Mouse (Mus musculus) embryonic facial prominence, embryonic 12.5 days (tissue): Measurements from ENCODE around the gene Hspb11. TPM values are rescaled to one million over a fixed set of nuclear protein-coding genes. Genes with fewer than 3 reads are reported as not detected.

Experiments used
- ATAC-seq: fragments of 200-750 bp; cut with Nextera tagmentation; 2 replicates; pipeline ENCODE4 v1.8.0; 2017; ENCODE audit not compliant: insufficient number of reproducible peaks, insufficient read depth, low FRiP score, low TSS enrichment
- H3K27ac ChIP-seq: fragments of 300-500 bp; sonication (generic); 2 replicates; pipeline ENCODE4 v1.5.1; 2016; ENCODE audit warnings: mild to moderate bottlenecking
- H3K27me3 ChIP-seq: fragments of 300-500 bp; sonication (generic); 2 replicates; pipeline ENCODE4 v1.6.1; 2016; ENCODE audit warnings: mild to moderate bottlenecking, moderate library complexity
- H3K36me3 ChIP-seq: fragments of 300-500 bp; sonication (generic); 2 replicates; pipeline ENCODE4 v1.6.1; 2016; ENCODE audit warnings: mild to moderate bottlenecking
- H3K4me1 ChIP-seq: fragments of 300-500 bp; sonication (generic); 2 replicates; pipeline ENCODE4 v1.6.1; 2016
- H3K4me2 ChIP-seq: fragments of 300-500 bp; sonication (generic); replicated peaks from 2 replicates; pipeline ENCODE4 v1.6.1; 2016; ENCODE audit warnings: mild to moderate bottlenecking, moderate library complexity
- H3K4me3 ChIP-seq: fragments of 300-500 bp; sonication (generic); 2 replicates; pipeline ENCODE4 v1.5.1; 2016; ENCODE audit warnings: mild to moderate bottlenecking
- H3K9ac ChIP-seq: fragments of 300-500 bp; sonication (generic); 2 replicates; pipeline ENCODE4 v1.6.1; 2016; ENCODE audit warnings: mild to moderate bottlenecking, moderate library complexity
- H3K9me3 ChIP-seq: fragments of 300-500 bp; sonication (generic); 2 replicates; pipeline ENCODE4 v1.6.1; 2016; ENCODE audit warnings: mild to moderate bottlenecking, moderate library complexity
- WGBS: fragments of 180-500 bp; shearing (Covaris S2); methylation state at CpG from one replicate; pipeline ENCODE4 v1.1.7; 2016; 5-methylcytosine and 5-hydroxymethylcytosine counted together
- polyA plus RNA-seq: library from polyadenylated mRNA; unstranded; fragments of >200 nt; fragmentation: Nextera tagmentation; extraction: Ambion mirVana; gene quantifications from 2 replicates; pipeline ENCODE4 v1.2.1, GENCODE M21; 2016

The Hspb11 gene
- polyA plus RNA-seq, 1 experiment from 2014 or later, result 38.4 TPM

DNA sequence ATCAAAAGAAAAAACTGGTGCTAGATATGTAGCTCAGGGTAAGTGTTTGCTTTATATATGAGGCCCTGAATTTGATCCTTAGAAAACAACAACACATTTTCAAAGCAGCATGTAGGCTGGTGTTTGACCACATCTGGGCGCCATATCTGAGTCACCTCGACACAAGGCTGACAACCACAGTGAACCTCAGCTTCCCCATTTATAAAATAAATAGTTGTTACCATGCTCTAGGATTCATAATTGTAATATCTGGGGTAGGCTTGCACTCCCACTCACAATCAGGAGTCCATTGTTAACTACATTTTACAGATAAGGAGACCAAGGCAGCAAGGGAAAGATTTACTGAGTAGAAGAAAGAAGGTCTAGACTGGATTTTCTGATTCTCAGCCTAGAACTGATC, 27.1 kb upstream of the Hspb11 start:
- ATAC-seq, result no peak
- Histone ChIP-seq H3K4me2 (no peak overlapping the region), H3K27ac (no peak overlapping the region), H3K9ac (no peak overlapping the region), H3K4me1 (no peaks in the 10 kb centered on the region), H3K9me3 (no peaks in the 10 kb centered on the region), H3K36me3 (0 out of 2 replicates have a peak, but pooled peaks cover 3% of the 10 kb centered on the region), H3K27me3 (no peaks in the 10 kb centered on the region), H3K4me3 (no peak overlapping the region)
- 82% methylated on average over 2 of the region's 2 CpGs for WGBS

DNA sequence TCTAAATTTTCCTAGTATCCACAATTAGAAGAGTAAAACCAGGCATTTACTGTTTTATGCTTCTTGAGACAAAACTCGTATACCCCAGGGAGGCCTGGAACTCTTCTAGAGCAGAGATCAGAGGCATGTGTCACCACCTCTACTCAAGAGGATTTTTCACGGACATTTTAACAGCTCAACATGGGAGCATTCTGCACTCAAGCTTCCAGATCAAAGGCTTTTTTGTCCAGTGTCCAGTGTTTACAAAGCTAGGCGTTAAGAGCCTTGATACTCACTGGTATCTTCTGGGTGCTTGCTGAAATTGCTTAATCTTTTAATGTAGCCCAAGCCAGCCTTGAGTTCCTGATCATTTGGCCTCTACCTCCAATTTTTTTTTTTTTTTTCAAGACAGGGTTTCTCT, 21.2 kb upstream of the Hspb11 start:
- Histone ChIP-seq H3K27ac (no peak overlapping the region), H3K4me1 (no peaks in the 10 kb centered on the region), H3K9ac (no peak overlapping the region), H3K4me3 (no peak overlapping the region), H3K36me3 (peaks cover 42% of the 10 kb centered on the region), H3K4me2 (no peak overlapping the region), H3K9me3 (no peaks in the 10 kb centered on the region), H3K27me3 (no peaks in the 10 kb centered on the region)
- ATAC-seq, result no peak
- WGBS, result 61% methylated on average over 3 of the region's 3 CpGs

DNA sequence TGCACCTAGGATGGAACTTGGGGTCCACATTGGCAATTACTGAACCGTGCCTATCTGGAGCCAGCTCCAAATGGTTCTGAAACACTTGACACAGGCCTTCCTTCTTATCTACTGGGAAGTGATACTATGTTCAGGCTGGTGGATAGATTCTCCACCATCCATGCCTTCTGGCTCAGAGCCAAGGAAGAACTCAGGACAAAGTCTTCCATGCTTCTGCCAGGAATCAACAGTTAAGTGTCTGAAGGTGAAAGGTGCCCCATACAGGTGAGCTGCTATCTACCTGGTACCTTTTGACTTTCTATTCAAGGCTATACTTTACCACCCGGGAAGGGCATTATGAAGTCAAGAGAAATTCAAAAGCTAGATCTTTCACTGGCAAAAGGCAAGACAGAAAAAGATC, 15.1 kb upstream of the Hspb11 start:
- no peak overlapping the region for H3K4me3 ChIP-seq
- 93% methylated on average over 2 of the region's 2 CpGs for WGBS
- H3K27me3 ChIP-seq, result no peaks in the 10 kb centered on the region
- H3K27ac ChIP-seq, result no peak overlapping the region
- no peaks in the 10 kb centered on the region for H3K4me1 ChIP-seq
- no peak for ATAC-seq
- H3K4me2 ChIP-seq, result no peak overlapping the region
- no peaks in the 10 kb centered on the region for H3K9me3 ChIP-seq
- H3K36me3 ChIP-seq, result peaks cover 82% of the 10 kb centered on the region
- no peak overlapping the region for H3K9ac ChIP-seq

DNA sequence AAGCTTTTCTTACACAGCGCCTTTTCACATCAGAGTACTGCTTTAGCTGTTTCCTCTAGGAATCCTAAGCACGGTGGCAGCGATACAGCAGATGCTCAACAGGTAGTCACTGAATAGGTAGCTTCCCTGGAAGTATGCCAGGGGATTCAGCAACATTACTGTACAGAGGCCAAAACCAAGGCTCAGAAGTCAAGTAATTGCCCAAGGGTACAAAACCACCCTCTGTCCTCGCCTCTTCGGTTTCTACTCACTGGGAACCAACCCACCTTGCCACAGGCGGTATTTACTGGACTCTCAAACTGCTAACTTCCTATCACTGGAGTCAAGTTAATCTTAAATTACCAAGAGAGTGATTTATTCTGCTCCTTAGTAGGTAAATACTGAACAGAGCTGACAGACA, 13.2 kb upstream of the Hspb11 start:
- ATAC-seq, result no peak
- Histone ChIP-seq H3K9me3 (no peaks in the 10 kb centered on the region), H3K9ac (no peak overlapping the region), H3K4me1 (peaks cover under 1% of the 10 kb centered on the region; the same call in 1 of the 2 replicates), H3K27ac (no peak overlapping the region), H3K36me3 (peaks cover 72% of the 10 kb centered on the region), H3K4me3 (no peak overlapping the region), H3K4me2 (no peak overlapping the region), H3K27me3 (no peaks in the 10 kb centered on the region)
- WGBS, result 95% methylated on average over 6 of the region's 6 CpGs

DNA sequence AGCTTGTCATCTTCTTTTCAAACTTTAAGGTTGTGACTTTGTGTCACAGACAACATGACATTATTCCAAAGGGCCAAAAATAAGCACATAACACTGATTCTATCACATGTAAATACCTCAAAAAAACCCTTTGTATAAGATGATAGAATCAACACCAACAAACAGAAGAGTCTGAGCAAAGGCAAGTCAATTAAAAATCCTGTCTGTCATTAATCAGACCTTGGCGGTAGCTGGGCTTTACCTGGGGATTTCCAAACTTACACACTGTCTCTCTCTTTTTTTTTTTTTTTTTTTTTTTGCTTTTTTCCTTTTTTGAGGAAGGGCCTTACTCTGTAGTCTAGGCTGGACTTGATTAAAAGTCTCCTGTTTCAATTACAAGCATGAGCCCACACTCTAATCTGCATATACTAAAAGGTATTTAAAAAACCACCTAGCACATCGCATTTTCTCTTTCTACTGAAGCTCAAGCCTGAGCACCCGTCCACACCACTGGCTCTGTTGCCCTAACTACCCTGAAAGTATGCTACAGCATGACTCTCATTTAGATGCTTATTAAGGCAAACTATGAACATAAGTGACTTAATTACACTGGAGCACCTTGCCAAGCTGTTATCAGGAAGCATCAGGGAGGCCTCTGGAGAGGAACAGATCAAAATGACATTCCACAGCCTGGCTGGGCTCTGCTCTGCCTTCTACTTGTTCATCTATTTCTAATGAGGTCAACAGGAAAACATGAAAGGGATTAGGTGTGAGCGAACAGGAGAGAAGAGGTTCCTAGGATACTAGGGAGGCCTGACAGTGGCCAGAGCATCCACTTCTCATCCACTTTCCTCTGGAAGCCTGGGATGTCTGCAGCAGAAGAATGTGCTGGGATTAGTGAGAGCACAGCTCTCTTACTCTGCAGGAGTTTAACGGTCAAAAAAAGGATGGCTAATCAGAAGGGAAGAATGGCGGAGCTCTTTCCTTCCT, 9.7 kb upstream of the Hspb11 start:
- Histone ChIP-seq H3K9ac (no peak overlapping the region), H3K9me3 (no peaks in the 10 kb centered on the region), H3K4me3 (no peak overlapping the region), H3K4me2 (no peak overlapping the region), H3K4me1 (peaks cover 6% of the 10 kb centered on the region; the same call in 1 of the 2 replicates), H3K27ac (no peak overlapping the region), H3K36me3 (peaks cover 53% of the 10 kb centered on the region), H3K27me3 (no peaks in the 10 kb centered on the region)
- 76% methylated on average over 6 of the region's 6 CpGs for WGBS
- no peak for ATAC-seq

DNA sequence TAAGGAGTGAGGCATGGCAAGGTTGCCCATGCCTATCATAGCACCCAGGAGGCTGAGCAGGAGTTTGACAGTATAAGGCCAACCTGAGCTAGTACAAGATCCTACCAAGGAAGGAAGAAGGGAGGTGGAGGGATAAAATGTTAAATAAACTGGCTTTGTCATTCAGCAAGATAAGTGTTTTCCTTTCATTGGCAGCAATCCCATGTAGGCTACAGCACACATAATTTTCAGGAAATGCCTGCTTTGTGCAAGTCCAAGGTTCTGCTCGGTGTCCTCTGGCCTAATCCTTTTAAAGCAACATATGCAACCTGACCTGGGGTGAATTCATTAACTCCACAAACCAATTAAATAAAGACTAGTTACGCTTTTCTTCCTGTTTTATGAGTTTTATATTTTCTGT, 8.0 kb upstream of the Hspb11 start:
- Histone ChIP-seq H3K36me3 (peaks cover 38% of the 10 kb centered on the region), H3K4me3 (no peak overlapping the region), H3K9ac (no peak overlapping the region), H3K27me3 (no peaks in the 10 kb centered on the region), H3K4me2 (no peak overlapping the region), H3K9me3 (no peaks in the 10 kb centered on the region), H3K27ac (no peak overlapping the region), H3K4me1 (peaks cover 6% of the 10 kb centered on the region; the same call in 1 of the 2 replicates)
- WGBS, result 59% methylated on average over 2 of the region's 2 CpGs
- ATAC-seq, result no peak

DNA sequence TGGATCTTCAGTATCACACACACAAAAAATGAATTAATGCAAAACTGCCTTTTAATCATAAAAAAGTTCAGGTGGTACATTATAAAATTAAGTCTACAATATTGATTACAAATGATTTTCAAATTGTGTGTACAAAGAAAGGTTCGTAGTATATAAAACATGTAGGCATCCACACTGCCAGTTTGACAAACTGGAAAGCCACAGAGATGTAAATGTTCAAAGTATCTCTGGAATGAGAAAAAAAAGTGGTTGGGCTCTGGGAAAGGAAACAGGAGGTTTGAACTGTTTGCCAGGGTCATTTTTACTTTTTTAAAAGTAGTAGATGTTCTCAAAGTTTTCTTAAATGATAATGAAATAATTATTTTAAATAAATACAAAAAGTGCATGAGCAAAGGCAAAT, 7.4 kb upstream of the Hspb11 start:
- peaks cover 8% of the 10 kb centered on the region for H3K4me1 ChIP-seq
- peaks cover 31% of the 10 kb centered on the region for H3K36me3 ChIP-seq
- H3K4me3 ChIP-seq, result no peak overlapping the region
- ATAC-seq, result no peak
- no peaks in the 10 kb centered on the region for H3K9me3 ChIP-seq
- no peak overlapping the region for H3K9ac ChIP-seq
- H3K27me3 ChIP-seq, result no peaks in the 10 kb centered on the region
- no peak overlapping the region for H3K27ac ChIP-seq
- no peak overlapping the region for H3K4me2 ChIP-seq
- 73% methylated on average over 1 of the region's 1 CpGs for WGBS

DNA sequence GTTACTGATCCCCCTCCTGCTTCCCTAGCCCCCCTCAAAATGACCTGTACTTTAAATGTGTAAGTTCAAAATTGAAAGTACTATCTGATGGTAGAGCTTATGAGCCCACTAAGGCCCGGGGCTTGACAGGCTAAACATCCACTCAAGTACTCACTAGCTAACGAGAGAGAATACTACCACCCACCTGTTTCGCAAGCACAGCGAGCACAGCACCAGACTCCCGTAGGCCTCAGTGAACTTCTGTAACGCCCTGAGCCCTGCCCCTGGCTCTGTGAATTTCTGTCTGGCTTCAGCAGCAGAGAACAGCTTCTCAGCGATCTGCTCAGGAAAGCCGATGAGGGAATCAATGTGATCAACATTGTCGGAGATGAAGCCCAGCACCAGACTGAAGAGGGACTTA, 6.3 kb upstream of the Hspb11 start:
- ATAC-seq, result no peak
- H3K9ac ChIP-seq, result no peak overlapping the region
- H3K27ac ChIP-seq, result no peak overlapping the region
- H3K9me3 ChIP-seq, result no peaks in the 10 kb centered on the region
- peaks cover 20% of the 10 kb centered on the region for H3K36me3 ChIP-seq
- H3K4me3 ChIP-seq, result no peak overlapping the region
- no peak overlapping the region for H3K4me2 ChIP-seq
- 82% methylated on average over 9 of the region's 9 CpGs for WGBS
- no peaks in the 10 kb centered on the region for H3K27me3 ChIP-seq
- peaks cover 15% of the 10 kb centered on the region for H3K4me1 ChIP-seq

DNA sequence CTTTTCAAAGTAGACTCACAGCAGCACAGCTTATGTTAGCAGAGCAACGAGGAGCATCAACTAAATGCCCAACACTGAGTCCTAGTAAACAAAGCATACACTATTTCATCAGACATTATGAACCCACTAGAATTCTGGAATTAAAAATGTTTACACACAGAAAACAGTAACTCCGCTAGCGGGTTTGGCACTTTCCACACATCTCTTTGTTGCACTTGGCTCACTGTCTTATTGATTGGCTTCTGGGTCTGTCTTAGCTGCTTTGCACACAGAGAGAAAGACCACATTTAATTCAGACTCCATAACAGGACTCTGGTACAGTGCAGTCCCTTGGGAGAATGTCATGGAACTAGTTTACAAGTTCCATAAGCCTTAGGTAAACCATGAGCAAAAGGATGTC, 5.3 kb upstream of the Hspb11 start:
- Histone ChIP-seq H3K27ac (no peak overlapping the region), H3K36me3 (peaks cover 14% of the 10 kb centered on the region), H3K4me1 (peaks cover 15% of the 10 kb centered on the region), H3K4me2 (no peak overlapping the region), H3K4me3 (no peak overlapping the region), H3K9ac (no peak overlapping the region), H3K27me3 (no peaks in the 10 kb centered on the region), H3K9me3 (no peaks in the 10 kb centered on the region)
- ATAC-seq, result no peak
- 93% methylated on average over 3 of the region's 3 CpGs for WGBS

DNA sequence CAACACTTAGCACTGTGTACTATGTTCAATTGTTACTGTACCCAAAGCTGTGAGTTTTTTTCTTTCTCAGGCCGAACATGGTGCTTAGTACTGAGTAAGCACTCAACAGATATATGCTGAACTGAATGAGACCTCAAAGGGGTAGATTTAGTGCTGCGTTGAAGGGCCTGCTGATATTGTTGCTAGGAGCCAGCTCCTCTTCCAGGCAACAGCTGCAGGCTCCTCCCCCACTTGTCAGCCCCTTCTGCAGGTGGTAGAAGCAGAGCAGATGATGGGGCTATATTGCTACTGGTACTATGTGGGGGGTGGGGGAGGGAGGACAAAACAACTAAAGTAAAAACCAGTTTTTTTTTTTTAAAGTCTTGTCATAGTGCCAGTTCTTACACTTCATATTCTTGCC, 3.9 kb upstream of the Hspb11 start:
- no peak overlapping the region for H3K27ac ChIP-seq
- no peaks in the 10 kb centered on the region for H3K27me3 ChIP-seq
- H3K4me2 ChIP-seq, result no peak overlapping the region
- H3K4me3 ChIP-seq, result no peak overlapping the region
- H3K9me3 ChIP-seq, result no peaks in the 10 kb centered on the region
- H3K4me1 ChIP-seq, result peaks cover 15% of the 10 kb centered on the region
- H3K9ac ChIP-seq, result no peak overlapping the region
- ATAC-seq, result no peak
- H3K36me3 ChIP-seq, result peaks cover 9% of the 10 kb centered on the region; the same call in 1 of the 2 replicates
- WGBS, result 81% methylated on average over 2 of the region's 2 CpGs

DNA sequence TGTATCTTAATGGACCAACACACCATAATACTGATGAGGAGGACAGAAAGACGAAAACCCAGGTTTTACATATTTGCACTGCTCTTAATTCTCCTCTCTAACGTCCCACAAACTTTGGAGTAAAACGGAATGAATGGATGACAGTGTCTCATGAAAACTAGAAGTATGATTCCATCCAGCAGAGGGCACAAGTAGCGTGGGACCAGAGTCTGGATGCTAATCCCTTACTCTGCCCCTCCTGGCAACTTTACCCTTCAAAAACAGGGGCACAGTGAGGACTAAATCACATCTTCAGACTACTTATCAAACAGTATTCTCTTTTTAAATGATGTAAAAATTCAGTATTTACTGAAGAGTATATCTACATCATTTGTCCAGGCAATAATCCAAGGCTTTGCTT, 2.9 kb upstream of the Hspb11 start:
- Histone ChIP-seq H3K4me1 (peaks cover 11% of the 10 kb centered on the region), H3K27me3 (no peaks in the 10 kb centered on the region), H3K9ac (no peak overlapping the region), H3K4me2 (no peak overlapping the region), H3K27ac (no peak overlapping the region), H3K36me3 (0 out of 2 replicates have a peak, but pooled peaks cover 5% of the 10 kb centered on the region), H3K4me3 (no peak overlapping the region), H3K9me3 (no peaks in the 10 kb centered on the region)
- ATAC-seq, result no peak
- WGBS, result 24% methylated on average over 4 of the region's 4 CpGs

DNA sequence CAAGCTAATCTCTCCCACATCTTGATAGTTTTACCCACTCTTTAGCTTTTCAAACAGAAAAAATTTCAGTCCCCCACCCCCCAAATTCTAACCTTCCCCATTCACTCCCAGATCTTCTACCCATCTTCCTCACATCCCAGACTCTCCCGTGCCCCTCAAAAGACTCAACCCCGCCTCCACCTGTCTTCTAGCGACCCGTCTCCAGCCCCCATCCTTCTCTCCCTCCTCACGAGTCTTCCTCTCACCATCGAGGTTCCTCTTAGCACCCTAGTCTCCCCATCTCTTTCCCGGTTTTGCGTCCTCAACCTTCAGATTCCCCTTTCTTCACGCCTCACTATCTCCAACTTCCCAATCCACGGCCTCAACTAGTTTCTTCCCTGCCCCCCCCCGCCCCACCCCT, 871 bp upstream of the Hspb11 start:
- no peaks in the 10 kb centered on the region for H3K27me3 ChIP-seq
- H3K27ac ChIP-seq, result 0 out of 2 replicates have a peak overlapping the region, but pooled peaks have one; percentile 70
- H3K4me3 ChIP-seq, result peak overlapping the region; percentile 86
- peak overlapping the region; percentile 69 for H3K4me2 ChIP-seq
- H3K9ac ChIP-seq, result peak overlapping the region; percentile 52
- H3K9me3 ChIP-seq, result no peaks in the 10 kb centered on the region
- H3K36me3 ChIP-seq, result no peaks in the 10 kb centered on the region
- ATAC-seq, result no peak
- H3K4me1 ChIP-seq, result peaks cover 8% of the 10 kb centered on the region
- WGBS, result 0% methylated on average over 11 of the region's 11 CpGs
